Mouse (Mus musculus) neural tube, embryonic 12.5 days (tissue): ENCODE measurements at regions not wholly inside any gene's neighbourhood (a gene's known extent, or its start where the extent isn't known, plus 50 kb on each side); places are given as distances from the start of the nearest gene placed in this dataset.
A peak's percentile ranks its signal among the peaks of the same experiment; 100 is the strongest.

Source experiments
- ATAC-seq: fragments of 200-750 bp; cut with Nextera tagmentation; 2 replicates; pipeline ENCODE4 v1.8.0; 2017; ENCODE audit warnings: low read depth, mild to moderate bottlenecking, moderate TSS enrichment, moderate library complexity; ENCODE audit not compliant: low FRiP score
- H3K27ac ChIP-seq: fragments of 300-500 bp; sonication (generic); 2 replicates; pipeline ENCODE4 v1.5.1; 2016
- H3K27me3 ChIP-seq: fragments of 300-500 bp; sonication (generic); replicated peaks from 2 replicates; pipeline ENCODE4 v1.6.1; 2016; ENCODE audit warnings: mild to moderate bottlenecking
- H3K36me3 ChIP-seq: fragments of 300-500 bp; sonication (generic); 2 replicates; pipeline ENCODE4 v1.6.1; 2016; ENCODE audit warnings: mild to moderate bottlenecking
- H3K4me1 ChIP-seq: fragments of 300-500 bp; sonication (generic); 2 replicates; pipeline ENCODE4 v1.6.1; 2016
- H3K4me2 ChIP-seq: fragments of 300-500 bp; sonication (generic); replicated peaks from 2 replicates; pipeline ENCODE4 v1.6.1; 2016; ENCODE audit warnings: mild to moderate bottlenecking
- H3K4me3 ChIP-seq: fragments of 300-500 bp; sonication (generic); 2 replicates; pipeline ENCODE4 v1.5.1; 2016
- H3K9ac ChIP-seq: fragments of 300-500 bp; sonication (generic); 2 replicates; pipeline ENCODE4 v1.6.1; 2016; ENCODE audit warnings: mild to moderate bottlenecking
- H3K9me3 ChIP-seq: fragments of 300-500 bp; sonication (generic); 2 replicates; pipeline ENCODE4 v1.6.1; 2016; ENCODE audit warnings: mild to moderate bottlenecking
- WGBS: fragments of 180-500 bp; shearing (Covaris S2); methylation state at CpG from one replicate; pipeline ENCODE4 v1.1.7; 2016; 5-methylcytosine and 5-hydroxymethylcytosine counted together

DNA sequence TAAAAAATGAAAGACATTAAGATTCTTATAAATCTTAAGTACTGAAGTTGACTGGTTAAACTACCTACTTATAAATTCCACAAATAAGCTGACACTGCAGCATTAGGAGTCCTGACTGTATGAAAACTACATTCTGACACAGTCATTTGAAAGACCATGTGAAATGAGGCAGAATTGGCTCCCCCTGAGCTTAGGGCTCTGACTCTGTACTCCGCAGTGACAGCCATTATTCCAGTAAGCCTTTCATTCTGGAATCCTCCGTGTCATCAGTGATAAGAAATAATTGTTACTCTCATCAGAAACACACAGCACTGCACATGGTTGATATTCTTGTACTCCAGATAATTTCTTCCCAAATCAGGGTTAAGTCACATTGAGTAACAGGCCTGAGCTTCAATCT is 610.3 kb upstream of the Cox7c start:
- H3K9me3 ChIP-seq, result no peaks in the 10 kb centered on the region
- no peak for ATAC-seq
- 85% methylated on average over 2 of the region's 2 CpGs for WGBS
- H3K27me3 ChIP-seq, result no peaks in the 10 kb centered on the region
- no peaks in the 10 kb centered on the region for H3K4me1 ChIP-seq
- H3K27ac ChIP-seq, result no peak overlapping the region
- no peaks in the 10 kb centered on the region for H3K36me3 ChIP-seq
- H3K9ac ChIP-seq, result no peak overlapping the region
- no peak overlapping the region for H3K4me2 ChIP-seq
- H3K4me3 ChIP-seq, result no peak overlapping the region

DNA sequence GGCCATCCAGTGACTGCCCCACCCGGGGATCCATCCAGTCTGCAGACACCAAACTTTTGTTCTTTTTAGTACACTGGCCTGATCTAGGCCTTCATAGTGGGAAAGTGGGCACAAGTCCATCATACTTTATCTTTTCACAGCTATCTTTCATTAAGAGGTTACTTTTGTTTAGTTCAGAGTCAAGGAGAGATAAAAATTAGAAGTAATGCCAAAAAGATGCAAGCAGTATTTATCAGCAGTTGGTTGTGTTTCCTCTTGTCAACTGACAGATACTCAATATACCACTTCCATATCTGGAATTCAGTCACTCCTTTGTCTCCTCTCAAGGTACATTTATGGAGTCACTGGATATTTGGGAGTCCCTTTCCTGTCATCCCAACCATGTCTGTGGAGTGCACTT is 575.1 kb upstream of the Cox7c start:
- H3K9me3 ChIP-seq, result no peaks in the 10 kb centered on the region
- no peak overlapping the region for H3K4me2 ChIP-seq
- H3K4me1 ChIP-seq, result no peaks in the 10 kb centered on the region
- no peak overlapping the region for H3K4me3 ChIP-seq
- H3K27me3 ChIP-seq, result no peaks in the 10 kb centered on the region
- no peaks in the 10 kb centered on the region for H3K36me3 ChIP-seq
- no peak overlapping the region for H3K9ac ChIP-seq
- 80% methylated on average over 1 of the region's 1 CpGs for WGBS
- no peak overlapping the region for H3K27ac ChIP-seq
- ATAC-seq, result no peak

DNA sequence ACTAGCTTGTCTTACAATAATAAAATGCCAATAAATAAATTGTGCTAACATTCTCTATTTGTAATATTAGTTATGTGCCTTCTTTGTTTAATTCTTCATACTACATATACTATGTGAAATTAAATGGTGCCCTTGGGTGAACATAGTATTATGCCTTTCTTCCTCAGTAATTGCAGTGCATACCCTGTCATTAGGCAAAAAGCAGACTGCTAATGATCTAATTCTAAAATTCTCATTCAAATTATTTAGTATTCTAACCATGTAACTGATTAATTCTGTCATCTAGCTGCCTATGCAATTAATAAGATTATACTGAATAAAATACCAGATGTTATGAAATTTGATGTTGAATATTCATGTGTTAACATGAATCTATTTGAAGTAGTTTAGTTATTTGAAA is 555.3 kb upstream of the Cox7c start:
- H3K27ac ChIP-seq, result no peak overlapping the region
- no peak overlapping the region for H3K4me3 ChIP-seq
- no peaks in the 10 kb centered on the region for H3K27me3 ChIP-seq
- H3K4me1 ChIP-seq, result no peaks in the 10 kb centered on the region
- no peaks in the 10 kb centered on the region for H3K9me3 ChIP-seq
- H3K9ac ChIP-seq, result no peak overlapping the region
- H3K36me3 ChIP-seq, result no peaks in the 10 kb centered on the region
- ATAC-seq, result peak; percentile 53; the same call in 1 of the 2 replicates
- no peak overlapping the region for H3K4me2 ChIP-seq

DNA sequence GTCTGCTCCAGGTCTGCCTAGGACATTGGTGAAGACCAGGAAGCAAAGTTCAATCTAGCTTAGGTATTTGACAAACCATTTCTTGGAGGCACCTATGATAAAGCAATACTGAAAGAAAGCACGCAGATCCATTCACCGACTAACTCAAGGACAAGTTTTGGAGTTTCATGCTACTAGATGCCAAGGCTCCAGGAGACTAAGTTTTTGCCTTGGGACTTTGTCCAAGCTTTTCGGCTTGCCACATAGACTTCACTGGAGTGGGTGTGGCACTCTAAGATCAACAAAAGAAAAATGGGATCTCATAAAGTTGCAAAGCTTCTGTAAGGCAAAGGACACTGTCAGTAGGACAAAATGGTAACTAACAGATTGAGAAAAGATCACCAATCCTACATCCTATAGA is 548.4 kb upstream of the Cox7c start:
- ATAC-seq, result no peak
- H3K9me3 ChIP-seq, result no peaks in the 10 kb centered on the region
- no peaks in the 10 kb centered on the region for H3K4me1 ChIP-seq
- H3K4me3 ChIP-seq, result no peak overlapping the region
- H3K27me3 ChIP-seq, result no peaks in the 10 kb centered on the region
- H3K27ac ChIP-seq, result no peak overlapping the region
- no peak overlapping the region for H3K4me2 ChIP-seq
- no peak overlapping the region for H3K9ac ChIP-seq
- no peaks in the 10 kb centered on the region for H3K36me3 ChIP-seq
- 95% methylated on average over 3 of the region's 3 CpGs for WGBS

DNA sequence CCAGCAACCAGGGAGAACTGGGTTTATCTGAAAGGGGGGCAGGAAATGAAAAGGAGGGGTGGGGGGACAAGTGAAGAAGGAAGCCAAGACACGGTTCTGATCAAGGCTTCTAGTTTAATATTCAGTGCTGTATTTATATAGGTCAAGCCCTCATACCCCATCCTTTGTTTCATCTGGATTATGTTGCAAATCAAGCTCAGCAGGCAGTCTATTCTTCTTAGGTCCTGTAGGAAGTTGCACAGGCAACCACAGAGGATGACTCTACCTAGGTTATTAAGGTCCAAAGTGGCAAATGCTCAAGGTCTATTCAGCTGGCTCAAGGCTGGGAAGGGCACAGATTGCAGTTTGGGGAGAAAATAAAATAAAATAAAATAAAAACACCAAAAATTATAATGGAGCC is 525.2 kb upstream of the Cox7c start:
- H3K4me3 ChIP-seq, result no peak overlapping the region
- no peaks in the 10 kb centered on the region for H3K9me3 ChIP-seq
- H3K36me3 ChIP-seq, result no peaks in the 10 kb centered on the region
- no peak overlapping the region for H3K4me2 ChIP-seq
- no peaks in the 10 kb centered on the region for H3K4me1 ChIP-seq
- ATAC-seq, result no peak
- H3K9ac ChIP-seq, result no peak overlapping the region
- H3K27me3 ChIP-seq, result no peaks in the 10 kb centered on the region
- 40% methylated on average over 1 of the region's 1 CpGs for WGBS
- H3K27ac ChIP-seq, result no peak overlapping the region

DNA sequence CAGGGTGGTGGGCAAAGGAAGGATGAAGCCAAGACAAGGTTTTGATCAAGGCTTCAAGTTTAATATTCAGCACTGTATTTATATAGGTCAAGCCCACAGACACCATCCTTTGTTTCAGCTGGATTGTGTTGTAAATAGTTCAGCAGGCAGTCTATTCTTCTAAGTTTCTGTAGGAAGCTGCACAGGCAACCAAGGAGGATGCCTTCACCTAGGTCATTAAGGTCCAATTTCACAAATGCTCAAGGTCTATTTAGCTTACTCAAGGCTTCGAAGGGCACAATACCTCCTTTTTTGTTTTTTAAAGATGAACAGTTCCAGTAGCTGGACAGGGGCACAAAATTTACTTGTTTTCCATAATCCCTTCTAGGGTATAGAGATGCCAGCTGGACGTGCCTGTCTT is 508.9 kb upstream of the Cox7c start:
- no peak overlapping the region for H3K4me2 ChIP-seq

More for the DNA sequence above, 508.9 kb upstream of the Cox7c start:
- ATAC-seq, result no peak
- Histone ChIP-seq H3K27ac (no peak overlapping the region), H3K36me3 (no peaks in the 10 kb centered on the region), H3K9ac (no peak overlapping the region), H3K4me1 (no peaks in the 10 kb centered on the region), H3K27me3 (no peaks in the 10 kb centered on the region), H3K9me3 (no peaks in the 10 kb centered on the region), H3K4me3 (no peak overlapping the region)
- WGBS, result 87% methylated on average over 2 of the region's 2 CpGs
